Mouse (Mus musculus) heart, adult 2 months (tissue): ENCODE results near the gene Serinc3. TPM values are rescaled to one million over a fixed set of nuclear protein-coding genes. Genes with fewer than 3 reads are reported as not detected.

Experiments
- DNase-seq, 2 experiments: peaks; one replicate each; pipeline ENCODE4 v3.0.0; 2021
- H3K27ac ChIP-seq: fragments of 200-600 bp; 2 replicates; pipeline ENCODE4 v1.8.1; 2022
- H3K27me3 ChIP-seq: fragments of 200-500 bp; 2 replicates; pipeline ENCODE4 v1.6.1; 2012; ENCODE audit warnings: mild to moderate bottlenecking, low read length, inconsistent platforms, mixed read lengths; ENCODE audit not compliant: control insufficient read depth, insufficient read depth
- H3K36me3 ChIP-seq: fragments of 200-500 bp; 2 replicates; pipeline ENCODE4 v1.6.1; 2012; ENCODE audit warnings: low read length, inconsistent platforms; ENCODE audit not compliant: control insufficient read depth, insufficient read depth
- H3K4me1 ChIP-seq: fragments of 200-500 bp; 2 replicates; pipeline ENCODE4 v1.6.1; 2011; ENCODE audit warnings: low read length; ENCODE audit not compliant: control insufficient read depth, insufficient read depth
- H3K4me3 ChIP-seq: fragments of 200-600 bp; 2 replicates; pipeline ENCODE4 v1.8.1; 2022
- H3K79me2 ChIP-seq: fragments of 200-500 bp; replicated peaks from 2 replicates; pipeline ENCODE4 v1.6.1; 2012; ENCODE audit warnings: mild to moderate bottlenecking, inconsistent platforms, low read length, moderate library complexity, mixed read lengths; ENCODE audit not compliant: control insufficient read depth, insufficient read depth
- H3K9ac ChIP-seq: fragments of 200-500 bp; 2 replicates; pipeline ENCODE4 v1.6.1; 2012; ENCODE audit warnings: low read depth, mild to moderate bottlenecking, control low read depth, inconsistent platforms, low read length, mixed read lengths
- CTCF ChIP-seq: fragments of 200-600 bp; IDR thresholded peaks from 2 replicates; pipeline ENCODE4 v1.8.1; 2022; ENCODE audit warnings: antibody characterized with exemption, mild to moderate bottlenecking, moderate library complexity
- EP300 ChIP-seq: fragments of 200-500 bp; IDR thresholded peaks from 2 replicates; pipeline ENCODE4 v1.6.1; 2011; ENCODE audit warnings: low read depth, low read length, control low read depth; ENCODE audit not compliant: insufficient read depth
- POLR2A ChIP-seq: fragments of 200-500 bp; IDR thresholded peaks from 2 replicates; pipeline ENCODE4 v1.6.1; 2011; ENCODE audit warnings: mild to moderate bottlenecking, low read depth, low read length, control low read depth; ENCODE audit not compliant: insufficient read depth
- WGBS: fragments of 180-500 bp; shearing (Covaris S2); methylation state at CpG from one replicate; pipeline ENCODE4 v1.1.7; 2018; 5-methylcytosine and 5-hydroxymethylcytosine counted together
- intact Hi-C: fragments of 180-260 bp; cut with DNase I; formaldehyde crosslinking; loops from one replicate; pipeline ENCODE4 v1.15.1; 2025
- polyA plus RNA-seq: library from polyadenylated mRNA; depleted of rRNA; stranded (reverse); fragments of >200 nt; gene quantifications from 2 replicates; pipeline ENCODE4 v1.2.3, GENCODE M21; 2012
- total RNA-seq, 2 experiments: library from RNA; stranded (reverse); gene quantifications; 2 replicates each; pipeline ENCODE4 v1.2.3; 2021

The Serinc3 gene
- total and polyA plus RNA-seq, 3 experiments: 264 to 351 (median 294) TPM

GRCm38 (mm10) chr2:163642685-163643575 is 2.0 kb downstream of the Serinc3 start:
- WGBS: 48% methylated on average over 30 of the region's 30 CpGs
- Histone ChIP-seq H3K4me1 (peaks cover 20% of the 10 kb centered on the region), H3K79me2 (peaks cover 14% of the 10 kb centered on the region), H3K27me3 (no peaks in the 10 kb centered on the region), H3K4me3 (peak overlapping the region; percentile 94), H3K36me3 (peaks cover 51% of the 10 kb centered on the region), H3K9ac (peak overlapping the region; percentile 80), H3K27ac (peak overlapping the region; percentile 96)
- TF ChIP-seq POLR2A (peak; percentile 64), EP300 (peak; percentile 100), CTCF (no peak)
- intact Hi-C loops: loop anchor here (10.0 kb wide), 1 partner anchor 142 kb away; no protein-coding TSS in a partner anchor
- DNase-seq: peak; percentile 74 to 84

- DNase-seq: no peak
- peaks cover 63% of the 10 kb centered on the region for H3K36me3 ChIP-seq
- peaks cover 16% of the 10 kb centered on the region for H3K79me2 ChIP-seq
- peak overlapping the region; percentile 50 for H3K9ac ChIP-seq
- peak overlapping the region; percentile 89 for H3K27ac ChIP-seq
- peaks cover 28% of the 10 kb centered on the region for H3K4me1 ChIP-seq
- no peak for TF ChIP-seq EP300
- TF ChIP-seq POLR2A: no peak
- no peak for TF ChIP-seq CTCF
- H3K27me3 ChIP-seq: no peaks in the 10 kb centered on the region
- intact Hi-C loops: loop anchor here (10.0 kb wide), 1 partner anchor 143 kb away; no protein-coding TSS in a partner anchor
- 35% methylated on average over 3 of the region's 3 CpGs for WGBS
- H3K4me3 ChIP-seq: peak overlapping the region; percentile 39
These were observed 3.2 kb downstream of the Serinc3 start for GRCm38 (mm10) chr2:163641681-163642080.

GRCm38 (mm10) chr2:163640493-163640892 is 4.4 kb downstream of the Serinc3 start:
- H3K4me3 ChIP-seq: peak overlapping the region; percentile 40
- H3K9ac ChIP-seq: peak overlapping the region; percentile 50
- intact Hi-C loops: loop anchor here (10.0 kb wide), 1 partner anchor 144 kb away; no protein-coding TSS in a partner anchor
- H3K27me3 ChIP-seq: no peaks in the 10 kb centered on the region
- peak overlapping the region; percentile 54 for H3K27ac ChIP-seq
- TF ChIP-seq CTCF (peak; percentile 40), EP300 (no peak), POLR2A (0 out of 2 replicates have a peak, but pooled peaks have one; percentile 18)
- H3K79me2 ChIP-seq: peaks cover 19% of the 10 kb centered on the region
- no peak for DNase-seq
- H3K4me1 ChIP-seq: peaks cover 26% of the 10 kb centered on the region
- 37% methylated on average over 3 of the region's 3 CpGs for WGBS
- H3K36me3 ChIP-seq: peaks cover 74% of the 10 kb centered on the region

- H3K4me1 ChIP-seq: peaks cover 26% of the 10 kb centered on the region
- intact Hi-C loops: no loop called here
- TF ChIP-seq CTCF: no peak
- TF ChIP-seq POLR2A: no peak
- TF ChIP-seq EP300: 0 out of 2 replicates have a peak, but pooled peaks have one; percentile 14
These were observed 7.2 kb downstream of the Serinc3 start for GRCm38 (mm10) chr2:163637655-163638266.

GRCm38 (mm10) chr2:163636057-163636456 is 8.9 kb downstream of the Serinc3 start:
- intact Hi-C loops: no loop called here
- WGBS: 75% methylated on average over 2 of the region's 2 CpGs
- no peak overlapping the region for H3K9ac ChIP-seq
- H3K36me3 ChIP-seq: peaks cover 83% of the 10 kb centered on the region
- no peaks in the 10 kb centered on the region for H3K27me3 ChIP-seq
- H3K4me1 ChIP-seq: peaks cover 23% of the 10 kb centered on the region
- DNase-seq: no peak
- H3K27ac ChIP-seq: no peak overlapping the region
- no peak overlapping the region for H3K4me3 ChIP-seq
- TF ChIP-seq CTCF: no peak
- no peak for TF ChIP-seq POLR2A
- TF ChIP-seq EP300: no peak
- peaks cover 18% of the 10 kb centered on the region for H3K79me2 ChIP-seq

More at GRCm38 (mm10) chr2:163637655-163638266, 7.2 kb downstream of the Serinc3 start:
- Histone ChIP-seq H3K36me3 (peaks cover 80% of the 10 kb centered on the region), H3K4me3 (peak overlapping the region; percentile 30), H3K79me2 (peaks cover 19% of the 10 kb centered on the region), H3K9ac (peak overlapping the region; percentile 57; the same call in 1 of the 2 replicates), H3K27me3 (no peaks in the 10 kb centered on the region), H3K27ac (peak overlapping the region; percentile 63)
- no peak for DNase-seq
- WGBS: 5% methylated on average over 5 of the region's 5 CpGs

GRCm38 (mm10) chr2:163634211-163634610 is 10.7 kb downstream of the Serinc3 start:
- Histone ChIP-seq H3K9ac (no peak overlapping the region), H3K27me3 (no peaks in the 10 kb centered on the region), H3K27ac (no peak overlapping the region), H3K4me3 (no peak overlapping the region), H3K4me1 (peaks cover 14% of the 10 kb centered on the region), H3K36me3 (peaks cover 80% of the 10 kb centered on the region), H3K79me2 (peaks cover 11% of the 10 kb centered on the region)
- TF ChIP-seq EP300 (no peak), CTCF (no peak), POLR2A (no peak)
- DNase-seq: no peak
- WGBS: 83% methylated on average over 2 of the region's 2 CpGs
- intact Hi-C loops: no loop called here
